24 mouse cellular contexts compared by ENCODE assay signal in the genomic region with DNA sequence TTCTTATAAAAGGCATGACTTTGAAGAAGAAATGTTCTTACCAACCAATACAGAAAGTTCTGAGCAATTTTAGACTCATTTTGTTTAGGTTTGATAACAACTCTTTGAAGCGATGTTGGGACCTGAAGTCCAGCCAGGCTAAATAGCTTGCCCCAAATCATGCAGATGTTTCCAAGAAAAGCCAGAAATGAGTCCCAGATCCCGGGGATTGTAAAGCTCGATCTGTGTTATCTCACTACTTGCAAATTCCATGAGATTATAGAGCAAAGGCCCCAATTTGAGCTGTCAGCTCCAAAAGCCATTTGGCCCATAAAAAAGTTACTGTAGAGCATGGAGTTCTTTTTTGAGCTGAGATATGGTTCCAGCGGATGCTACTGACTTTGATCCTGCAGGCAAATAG.
A peak's percentile ranks its signal among the peaks of the same experiment; 100 is the strongest.
DNase-seq lines count a peak whose midpoint lies in the region; ATAC-seq and TF ChIP-seq lines count a peak whose summit lies in the region.
"Had no signal": no experiment of that assay in that cellular context is flagged by ENCODE, and none has a peak within 500 bp of the region (broad histone marks: within the 10 kb centered on the region; RNA-seq: fewer than 3 reads in every experiment).

No protein-coding gene starts in this region.

- no peak for TF ChIP-seq EP300 in liver, postnatal 0 days (IDR thresholded peaks at IDR 0.05; ENCODE audit: low read depth)

- no peak overlapping the region for H3K9ac ChIP-seq in heart, embryonic 12.5 days
- H3K9ac ChIP-seq in liver, adult 2 months (ENCODE audit: low read depth, low read length), result no peak overlapping the region
- H3K9ac ChIP-seq in liver, postnatal 0 days (replicated peaks), result no peak overlapping the region
- no peak overlapping the region for H3K9ac ChIP-seq in kidney, embryonic 14.5 days (ENCODE audit: low read depth, low read length)
- H3K9ac ChIP-seq: embryonic facial prominence, embryonic 12.5 days; embryonic facial prominence, embryonic 15.5 days; forebrain, embryonic 12.5 days had no signal

- H3K36me3 ChIP-seq in heart, embryonic 12.5 days, result no peaks in the 10 kb centered on the region
- no peaks in the 10 kb centered on the region for H3K36me3 ChIP-seq in liver, adult 2 months (ENCODE audit: control insufficient read depth, insufficient read depth, low read length)
- no peaks in the 10 kb centered on the region for H3K36me3 ChIP-seq in liver, postnatal 0 days (replicated peaks; ENCODE audit: insufficient read depth, low read length)
- H3K36me3 ChIP-seq in kidney, embryonic 14.5 days (ENCODE audit: control insufficient read depth, insufficient read depth, low read length), result no peaks in the 10 kb centered on the region
- H3K36me3 ChIP-seq: embryonic facial prominence, embryonic 12.5 days; embryonic facial prominence, embryonic 15.5 days; forebrain, embryonic 10.5 days; forebrain, embryonic 12.5 days had no signal

- TF ChIP-seq CTCF in liver, adult 2 months (IDR thresholded peaks at IDR 0.05; ENCODE audit: low read depth, low read length), result no peak
- TF ChIP-seq CTCF in liver, postnatal 0 days (IDR thresholded peaks at IDR 0.05; ENCODE audit: low read depth), result no peak

- 57% methylated on average over 4 of the region's 4 CpGs for WGBS in heart, embryonic 12.5 days
- 85% methylated on average over 4 of the region's 4 CpGs for WGBS in liver, adult 2 months
- 73% methylated on average over 4 of the region's 4 CpGs for WGBS in liver, postnatal 0 days (ENCODE audit: insufficient replicate concordance)
- WGBS in kidney, embryonic 14.5 days, result 89% methylated on average over 4 of the region's 4 CpGs

- no peak overlapping the region for H3K27ac ChIP-seq in heart, embryonic 12.5 days (ENCODE audit: poor library complexity, severe bottlenecking)
- H3K27ac ChIP-seq in liver, adult 2 months (replicated peaks; ENCODE audit: insufficient read depth, low read depth, low read length), result no peak overlapping the region
- H3K27ac ChIP-seq in liver, postnatal 0 days (ENCODE audit: low read depth), result no peak overlapping the region
- no peak overlapping the region for H3K27ac ChIP-seq in kidney, embryonic 14.5 days (ENCODE audit: low read depth, low read length)
- H3K27ac ChIP-seq: embryonic facial prominence, embryonic 12.5 days; embryonic facial prominence, embryonic 15.5 days; forebrain, embryonic 10.5 days; forebrain, embryonic 12.5 days had no signal

- peak; percentile 90 for DNase-seq in heart, adult 11 months
- DNase-seq in heart, adult 8-10 months (ENCODE audit: low spot score), result peak; percentile 24
- no peak for DNase-seq in heart, postnatal 25 days (ENCODE audit: low spot score)
- peak; percentile 37 for DNase-seq in liver, adult 2 months (ENCODE audit: extremely low read depth, low read depth, low spot score)
- no peak for DNase-seq in liver, postnatal 0 days
- DNase-seq: adrenal gland, adult 2 months; adrenal gland, postnatal 10 days; adrenal gland, postnatal 25 days; cerebellum, adult 11 months; cerebellum, adult 18-20 months; cerebellum, adult 8-10 months; cerebellum, adult 9-11 months; cerebellum, postnatal 14 days; cerebellum, postnatal 36 days; embryo, embryonic 11 days had no signal

- peaks cover 6% of the 10 kb centered on the region; the same call in 1 of the 2 replicates for H3K4me1 ChIP-seq in heart, embryonic 12.5 days (replicated peaks)
- no peaks in the 10 kb centered on the region for H3K4me1 ChIP-seq in liver, adult 2 months (ENCODE audit: control insufficient read depth, insufficient read depth, low read length)
- H3K4me1 ChIP-seq in liver, postnatal 0 days (ENCODE audit: insufficient read depth), result no peaks in the 10 kb centered on the region
- no peaks in the 10 kb centered on the region for H3K4me1 ChIP-seq in kidney, embryonic 14.5 days (ENCODE audit: control insufficient read depth, insufficient read depth, low read length)
- H3K4me1 ChIP-seq: embryonic facial prominence, embryonic 12.5 days; embryonic facial prominence, embryonic 15.5 days; forebrain, embryonic 10.5 days; forebrain, embryonic 12.5 days had no signal

- no peaks in the 10 kb centered on the region for H3K9me3 ChIP-seq in heart, embryonic 12.5 days (replicated peaks)
- no peaks in the 10 kb centered on the region for H3K9me3 ChIP-seq in liver, postnatal 0 days (ENCODE audit: low read length)
- no peaks in the 10 kb centered on the region for H3K9me3 ChIP-seq in kidney, embryonic 14.5 days (ENCODE audit: control insufficient read depth, low read length)
- H3K9me3 ChIP-seq: embryonic facial prominence, embryonic 12.5 days; embryonic facial prominence, embryonic 15.5 days; forebrain, embryonic 10.5 days; forebrain, embryonic 12.5 days had no signal

- no peaks in the 10 kb centered on the region for H3K79me2 ChIP-seq in liver, adult 2 months (ENCODE audit: control insufficient read depth, insufficient read depth, low read length)

- intact Hi-C loops in heart, postnatal 25 days (cut with DNase I), result no loop called here

- no peak overlapping the region for H3K4me3 ChIP-seq in heart, embryonic 12.5 days
- H3K4me3 ChIP-seq in liver, adult 2 months (ENCODE audit: insufficient read depth, low read depth, low read length), result no peak overlapping the region
- no peak overlapping the region for H3K4me3 ChIP-seq in liver, postnatal 0 days (ENCODE audit: low read depth, low read length)
- no peak overlapping the region for H3K4me3 ChIP-seq in kidney, embryonic 14.5 days (ENCODE audit: low read length)
- H3K4me3 ChIP-seq: embryonic facial prominence, embryonic 12.5 days; embryonic facial prominence, embryonic 15.5 days; erythroblast, embryonic 14.5 days; forebrain, embryonic 10.5 days; forebrain, embryonic 12.5 days had no signal

- no peaks in the 10 kb centered on the region for H3K27me3 ChIP-seq in heart, embryonic 12.5 days (replicated peaks)
- H3K27me3 ChIP-seq in liver, adult 2 months (ENCODE audit: control insufficient read depth, insufficient read depth, low read length), result no peaks in the 10 kb centered on the region
- no peaks in the 10 kb centered on the region for H3K27me3 ChIP-seq in liver, postnatal 0 days (ENCODE audit: insufficient read depth, low read length)
- no peaks in the 10 kb centered on the region for H3K27me3 ChIP-seq in kidney, embryonic 14.5 days (ENCODE audit: control insufficient read depth, insufficient read depth, low read length)
- H3K27me3 ChIP-seq: embryonic facial prominence, embryonic 12.5 days; embryonic facial prominence, embryonic 15.5 days; forebrain, embryonic 12.5 days had no signal

- no peak for TF ChIP-seq POLR2A in liver, adult 2 months (IDR thresholded peaks at IDR 0.05; ENCODE audit: extremely low read depth, insufficient read depth, low read length)

- no peak for ATAC-seq in heart, embryonic 12.5 days (ENCODE audit: insufficient number of reproducible peaks, low FRiP score)
- no peak for ATAC-seq in liver, postnatal 0 days
- ATAC-seq in kidney, embryonic 14.5 days (ENCODE audit: low FRiP score, low TSS enrichment), result no peak
- ATAC-seq: forebrain, embryonic 14.5 days; forebrain, embryonic 16.5 days had no signal

- no peak overlapping the region for H3K4me2 ChIP-seq in heart, embryonic 12.5 days
- no peak overlapping the region for H3K4me2 ChIP-seq in liver, postnatal 0 days (ENCODE audit: low read depth, low read length)
- H3K4me2 ChIP-seq in kidney, embryonic 14.5 days (replicated peaks; ENCODE audit: low read depth, low read length), result no peak overlapping the region
- H3K4me2 ChIP-seq: embryonic facial prominence, embryonic 12.5 days; embryonic facial prominence, embryonic 15.5 days; forebrain, embryonic 12.5 days had no signal

Comparison
In these comparisons a context has a peak if more than half of its experiments do, and no peak if none do; other contexts are left out.
1. DNase-seq: peak in heart, adult 11 months (single experiment), heart, adult 8-10 months (single experiment) and liver, adult 2 months (single experiment); none in heart, postnatal 25 days (single experiment) and liver, postnatal 0 days (single experiment).